Mouse (Mus musculus) limb, embryonic 13.5 days (tissue): ENCODE measurements around the gene Sod3. TPM values are rescaled to one million over a fixed set of nuclear protein-coding genes. Genes with fewer than 3 reads are reported as not detected.

Experiments
- ATAC-seq: fragments of 200-750 bp; cut with Nextera tagmentation; 2 replicates; pipeline ENCODE4 v1.8.0; 2017; ENCODE audit warnings: low read depth, moderate number of reproducible peaks, moderate TSS enrichment; ENCODE audit not compliant: low FRiP score
- H3K27ac ChIP-seq: fragments of 300-500 bp; sonication (generic); 2 replicates; pipeline ENCODE4 v1.5.1; 2015; ENCODE audit warnings: inconsistent platforms, mild to moderate bottlenecking, moderate library complexity
- H3K27me3 ChIP-seq: fragments of 300-500 bp; sonication (generic); 2 replicates; pipeline ENCODE4 v1.6.1; 2015; ENCODE audit warnings: mild to moderate bottlenecking, inconsistent platforms
- H3K36me3 ChIP-seq: fragments of 300-500 bp; sonication (generic); 2 replicates; pipeline ENCODE4 v1.6.1; 2015; ENCODE audit warnings: inconsistent platforms, mild to moderate bottlenecking, moderate library complexity
- H3K4me1 ChIP-seq: fragments of 300-500 bp; sonication (generic); 2 replicates; pipeline ENCODE4 v1.6.1; 2015; ENCODE audit warnings: inconsistent platforms
- H3K4me2 ChIP-seq: fragments of 300-500 bp; sonication (generic); replicated peaks from 2 replicates; pipeline ENCODE4 v1.6.1; 2015; ENCODE audit warnings: inconsistent platforms, mild to moderate bottlenecking, moderate library complexity
- H3K4me3 ChIP-seq: fragments of 300-500 bp; sonication (generic); 2 replicates; pipeline ENCODE4 v1.5.1; 2015; ENCODE audit warnings: moderate library complexity, mild to moderate bottlenecking, inconsistent platforms
- H3K9ac ChIP-seq: fragments of 300-500 bp; sonication (generic); 2 replicates; pipeline ENCODE4 v1.6.1; 2015; ENCODE audit warnings: mild to moderate bottlenecking, inconsistent platforms
- H3K9me3 ChIP-seq: fragments of 300-500 bp; sonication (generic); 2 replicates; pipeline ENCODE4 v1.6.1; 2016; ENCODE audit warnings: inconsistent platforms
- WGBS: fragments of 180-500 bp; shearing (Covaris S2); methylation state at CpG from one replicate; pipeline ENCODE4 v1.1.7; 2015; 5-methylcytosine and 5-hydroxymethylcytosine counted together
- polyA plus RNA-seq: library from polyadenylated mRNA; unstranded; fragments of >200 nt; fragmentation: Nextera tagmentation; extraction: Ambion mirVana; gene quantifications from 2 replicates; pipeline ENCODE4 v1.2.1, GENCODE M21; 2015

Gene Sod3
- polyA plus RNA-seq, result 0.20 and 0.28 TPM in 2 replicates

DNA sequence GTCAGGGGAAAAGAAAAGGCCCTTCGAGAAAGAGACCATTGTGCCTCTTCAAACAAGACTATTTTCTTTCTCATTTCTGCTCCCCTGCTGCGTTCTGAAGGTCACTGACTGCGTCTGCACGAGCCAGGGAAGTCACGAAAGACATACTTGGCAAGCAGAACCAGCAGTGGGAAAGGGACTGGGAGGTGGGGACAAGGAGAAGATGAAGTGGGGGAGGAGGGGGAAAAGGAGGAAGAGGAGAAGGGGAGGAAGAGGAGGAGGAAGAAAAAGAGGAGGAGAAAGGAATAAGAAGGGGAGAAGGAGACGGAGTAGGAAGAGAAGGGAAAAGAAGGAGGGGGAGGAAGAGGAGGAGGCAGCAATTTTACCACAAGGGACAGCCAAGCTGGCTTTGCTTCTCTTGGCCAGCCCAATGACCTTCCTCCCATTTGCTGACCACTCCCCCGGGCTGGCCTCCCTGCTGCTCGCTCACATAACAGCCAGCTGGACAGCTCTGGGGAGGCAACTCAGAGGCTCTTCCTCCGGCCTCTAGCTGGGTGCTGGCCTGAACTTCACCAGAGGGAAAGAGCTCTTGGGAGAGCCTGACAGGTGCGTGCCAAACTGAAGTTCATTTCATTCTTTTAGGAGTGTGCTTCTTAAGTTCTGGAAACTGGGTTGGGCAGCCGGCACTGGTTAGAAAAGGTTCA lies at the start of gene Sod3:
TSS of gene Sod3 (plus strand) at position 324 of the 683 bp plus-strand sequence.
- ATAC-seq, result no peak
- no peak within 1 kb of the TSS for H3K27ac ChIP-seq

DNA sequence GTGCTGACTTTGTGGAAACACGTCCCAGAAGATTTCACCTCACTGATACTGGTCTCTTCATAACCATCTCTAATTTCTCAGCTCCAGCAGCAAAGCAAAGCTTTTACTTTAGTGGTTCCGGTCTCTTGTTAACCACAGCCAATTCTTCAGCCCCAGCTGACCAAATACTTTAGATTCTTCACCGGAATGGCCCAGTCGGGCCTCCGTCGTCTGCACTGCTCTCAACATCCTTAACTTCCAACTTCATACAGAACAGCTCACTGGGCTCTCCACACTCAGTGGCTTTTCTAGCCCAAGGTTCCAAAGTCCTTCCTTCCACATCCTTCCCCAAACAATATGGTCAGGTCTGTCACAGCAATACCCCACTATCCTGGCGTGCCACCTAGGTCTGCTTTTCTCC lies 46.7 kb upstream of the Sod3 start:
- Histone ChIP-seq H3K4me2 (no peak overlapping the region), H3K27ac (no peak overlapping the region), H3K4me3 (no peak overlapping the region), H3K9me3 (no peaks in the 10 kb centered on the region), H3K9ac (no peak overlapping the region), H3K27me3 (no peaks in the 10 kb centered on the region), H3K4me1 (no peaks in the 10 kb centered on the region), H3K36me3 (no peaks in the 10 kb centered on the region)
- 89% methylated on average over 7 of the region's 7 CpGs for WGBS
- no peak for ATAC-seq

More for the DNA sequence above, at the start of gene Sod3:
- Histone ChIP-seq H3K4me3 (no peak within 1 kb of the TSS), H3K27me3 (peaks cover 51% of the 10 kb centered on the region), H3K9me3 (no peaks in the 10 kb centered on the region), H3K4me1 (peaks cover 6% of the 10 kb centered on the region; the same call in 1 of the 2 replicates), H3K9ac (no peak within 1 kb of the TSS), H3K36me3 (no peaks in the 10 kb centered on the region), H3K4me2 (no peak within 1 kb of the TSS)
- 28% methylated on average over 11 of the region's 11 CpGs for WGBS

DNA sequence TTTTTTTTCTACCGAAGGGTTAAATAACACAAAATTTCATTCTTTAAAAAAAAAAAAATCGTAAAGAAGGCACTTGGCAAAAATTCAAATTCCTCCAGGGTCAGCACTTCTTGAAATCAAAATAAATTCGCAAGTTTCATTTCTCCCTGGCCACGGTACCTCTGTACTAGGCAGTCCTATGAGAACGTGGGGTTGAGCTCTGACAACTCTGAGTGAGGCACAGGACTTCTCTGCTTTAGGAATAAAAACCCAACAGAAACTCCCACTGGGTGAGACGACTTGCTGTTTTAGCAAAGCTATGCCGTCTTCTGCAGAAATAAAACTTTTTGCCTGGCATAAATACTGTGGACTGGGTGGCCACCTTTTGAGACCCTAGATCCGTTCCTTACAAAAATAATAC lies 44.1 kb upstream of the Sod3 start:
- Histone ChIP-seq H3K9ac (no peak overlapping the region), H3K9me3 (no peaks in the 10 kb centered on the region), H3K27ac (no peak overlapping the region), H3K4me2 (no peak overlapping the region), H3K4me1 (no peaks in the 10 kb centered on the region), H3K36me3 (no peaks in the 10 kb centered on the region), H3K4me3 (no peak overlapping the region), H3K27me3 (no peaks in the 10 kb centered on the region)
- no peak for ATAC-seq
- WGBS, result 47% methylated on average over 8 of the region's 8 CpGs

DNA sequence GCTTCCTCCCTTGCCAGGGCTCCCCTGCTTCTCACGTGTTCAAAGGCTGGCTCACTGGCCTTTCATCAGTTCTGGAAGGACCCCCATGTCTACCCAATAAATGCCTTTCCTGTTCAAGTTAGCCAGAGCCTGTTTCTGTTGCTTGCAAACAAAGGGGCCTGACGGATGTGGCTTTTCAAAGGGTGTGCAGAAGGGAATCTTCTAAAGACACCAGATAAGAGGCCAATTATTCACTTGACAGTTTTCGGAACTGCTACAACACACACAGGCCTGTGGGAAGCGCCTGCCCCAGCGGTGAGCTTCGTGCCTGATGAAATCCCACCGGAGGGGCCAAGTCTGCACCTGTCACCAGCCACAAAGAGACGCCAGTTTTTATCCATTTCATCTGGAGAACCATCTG lies 31.5 kb upstream of the Sod3 start:
- no peak overlapping the region for H3K27ac ChIP-seq
- no peaks in the 10 kb centered on the region for H3K9me3 ChIP-seq
- H3K4me2 ChIP-seq, result no peak overlapping the region
- WGBS, result 27% methylated on average over 8 of the region's 8 CpGs
- H3K9ac ChIP-seq, result no peak overlapping the region
- no peak overlapping the region for H3K4me3 ChIP-seq
- 0 out of 2 replicates have a peak, but pooled peaks cover 3% of the 10 kb centered on the region for H3K4me1 ChIP-seq
- H3K36me3 ChIP-seq, result no peaks in the 10 kb centered on the region
- ATAC-seq, result no peak
- no peaks in the 10 kb centered on the region for H3K27me3 ChIP-seq

DNA sequence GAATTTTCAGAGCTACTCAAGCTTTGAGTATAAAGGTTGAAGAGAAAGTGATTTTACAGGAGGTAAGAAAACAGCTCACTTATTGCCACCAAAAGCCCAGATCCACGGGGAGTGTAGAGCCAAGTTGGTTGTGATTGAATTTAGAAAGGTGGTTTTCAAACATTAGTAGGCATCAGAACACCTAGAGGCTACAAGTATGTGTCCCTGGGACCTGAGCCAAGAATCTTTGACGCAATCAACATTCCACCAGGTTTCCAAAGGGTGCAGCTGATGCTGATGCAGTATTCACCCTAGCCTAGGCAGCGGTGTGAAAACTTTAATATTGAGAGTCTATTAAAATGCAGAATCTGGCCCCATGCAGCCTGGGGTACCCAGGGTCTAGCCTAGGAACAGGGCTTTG lies 28.0 kb upstream of the Sod3 start:
- no peak overlapping the region for H3K27ac ChIP-seq
- H3K4me3 ChIP-seq, result no peak overlapping the region
- H3K27me3 ChIP-seq, result no peaks in the 10 kb centered on the region
- H3K4me2 ChIP-seq, result no peak overlapping the region
- ATAC-seq, result no peak
- H3K4me1 ChIP-seq, result 0 out of 2 replicates have a peak, but pooled peaks cover 3% of the 10 kb centered on the region
- H3K9me3 ChIP-seq, result no peaks in the 10 kb centered on the region
- 67% methylated on average over 3 of the region's 3 CpGs for WGBS
- no peaks in the 10 kb centered on the region for H3K36me3 ChIP-seq
- H3K9ac ChIP-seq, result no peak overlapping the region

DNA sequence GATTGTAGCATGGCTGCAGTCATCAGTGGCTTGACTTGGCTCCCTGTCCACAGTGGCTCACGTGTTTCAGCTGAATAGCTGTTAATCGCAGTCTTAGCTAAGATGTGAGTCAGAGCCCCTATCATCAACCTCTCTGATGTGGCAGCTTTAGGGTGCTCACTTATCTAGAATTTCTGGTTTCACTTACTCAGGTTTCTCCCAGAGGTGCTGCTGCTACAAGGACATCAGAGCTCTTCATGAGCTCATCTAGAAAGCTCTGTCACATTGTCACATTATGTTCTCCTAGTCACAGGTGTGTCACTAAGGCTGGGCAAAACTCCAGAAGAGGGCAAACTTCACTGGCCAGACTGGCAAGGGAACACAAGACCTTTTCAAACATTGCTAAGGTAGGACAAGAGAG lies 24.5 kb upstream of the Sod3 start:
- Histone ChIP-seq H3K4me3 (no peak overlapping the region), H3K36me3 (no peaks in the 10 kb centered on the region), H3K4me1 (0 out of 2 replicates have a peak, but pooled peaks cover 3% of the 10 kb centered on the region), H3K9me3 (no peaks in the 10 kb centered on the region), H3K4me2 (no peak overlapping the region), H3K27me3 (no peaks in the 10 kb centered on the region), H3K9ac (no peak overlapping the region), H3K27ac (no peak overlapping the region)
- no peak for ATAC-seq
- WGBS, result 74% methylated on average over 2 of the region's 2 CpGs

DNA sequence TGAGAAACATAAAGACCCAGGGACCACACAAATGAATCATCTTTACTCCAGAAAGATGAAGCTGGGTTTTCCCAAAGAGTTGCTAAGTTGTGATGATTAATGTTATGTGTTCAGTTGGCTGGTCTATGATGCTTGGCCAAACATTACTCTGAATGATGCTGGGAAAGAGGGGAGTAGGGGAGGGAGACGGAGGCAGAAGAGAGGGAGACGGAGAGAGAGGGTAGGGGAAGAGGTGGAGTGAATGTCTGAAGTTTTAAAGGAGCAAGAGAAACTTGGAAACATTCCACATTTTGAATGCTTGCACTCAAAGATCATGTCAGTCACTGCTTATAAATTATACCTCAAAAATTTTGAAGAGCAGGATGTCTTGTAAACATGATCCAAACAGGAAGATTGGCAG lies 16.7 kb upstream of the Sod3 start:
- Histone ChIP-seq H3K4me1 (no peaks in the 10 kb centered on the region), H3K9ac (no peak overlapping the region), H3K4me2 (no peak overlapping the region), H3K27ac (no peak overlapping the region), H3K36me3 (no peaks in the 10 kb centered on the region), H3K9me3 (no peaks in the 10 kb centered on the region), H3K4me3 (no peak overlapping the region), H3K27me3 (peaks cover 8% of the 10 kb centered on the region)
- WGBS, result 63% methylated on average over 2 of the region's 2 CpGs
- ATAC-seq, result no peak

DNA sequence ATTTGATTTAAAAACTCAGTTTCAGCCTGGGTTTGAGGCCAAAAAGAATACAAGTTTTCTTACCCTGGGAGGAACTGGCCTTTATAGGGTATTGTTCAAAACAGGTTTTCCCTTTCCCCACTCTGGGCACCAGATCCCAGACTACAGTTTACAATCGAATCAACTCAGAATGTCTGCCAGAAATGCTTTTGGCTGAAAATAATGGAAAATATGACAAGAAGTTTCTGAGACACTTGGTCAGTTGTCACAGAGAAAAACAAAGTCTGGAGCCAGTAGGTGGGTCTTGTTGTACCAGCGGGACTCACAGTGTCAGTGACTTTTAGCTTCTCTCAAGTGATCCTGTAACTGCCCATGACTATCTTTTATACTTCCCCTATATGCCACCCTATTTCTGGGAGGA lies 13.1 kb upstream of the Sod3 start:
- Histone ChIP-seq H3K36me3 (no peaks in the 10 kb centered on the region), H3K4me3 (no peak overlapping the region), H3K4me1 (no peaks in the 10 kb centered on the region), H3K4me2 (no peak overlapping the region), H3K27me3 (peaks cover 29% of the 10 kb centered on the region), H3K9me3 (no peaks in the 10 kb centered on the region), H3K27ac (no peak overlapping the region), H3K9ac (no peak overlapping the region)
- 69% methylated on average over 2 of the region's 2 CpGs for whole genome bisulfite sequencing
- no peak for ATAC-seq

DNA sequence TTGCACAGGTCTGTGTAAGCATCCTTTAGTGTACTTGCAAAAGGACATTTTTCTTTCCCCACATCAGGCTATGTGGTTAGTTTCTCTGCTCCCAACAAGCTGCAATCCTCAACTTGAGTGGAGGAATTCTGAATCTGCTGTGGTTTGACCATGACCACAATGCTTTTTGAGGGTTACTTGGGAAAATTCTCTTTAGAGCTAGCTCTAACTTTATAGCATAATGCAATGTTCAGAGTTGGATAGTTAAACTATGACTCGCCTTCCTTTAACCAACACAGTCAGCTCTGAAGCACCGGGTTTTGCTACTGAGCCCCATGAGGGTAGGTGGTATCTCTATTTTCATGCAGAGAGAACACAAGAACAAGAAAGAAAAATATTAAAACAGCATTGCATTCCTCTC lies 12.0 kb upstream of the Sod3 start:
- Histone ChIP-seq H3K4me1 (peaks cover 1% of the 10 kb centered on the region), H3K27me3 (peaks cover 36% of the 10 kb centered on the region), H3K4me3 (no peak overlapping the region), H3K4me2 (no peak overlapping the region), H3K9ac (no peak overlapping the region), H3K27ac (no peak overlapping the region), H3K36me3 (no peaks in the 10 kb centered on the region), H3K9me3 (no peaks in the 10 kb centered on the region)
- 84% methylated on average over 2 of the region's 2 CpGs for WGBS
- no peak for ATAC-seq

DNA sequence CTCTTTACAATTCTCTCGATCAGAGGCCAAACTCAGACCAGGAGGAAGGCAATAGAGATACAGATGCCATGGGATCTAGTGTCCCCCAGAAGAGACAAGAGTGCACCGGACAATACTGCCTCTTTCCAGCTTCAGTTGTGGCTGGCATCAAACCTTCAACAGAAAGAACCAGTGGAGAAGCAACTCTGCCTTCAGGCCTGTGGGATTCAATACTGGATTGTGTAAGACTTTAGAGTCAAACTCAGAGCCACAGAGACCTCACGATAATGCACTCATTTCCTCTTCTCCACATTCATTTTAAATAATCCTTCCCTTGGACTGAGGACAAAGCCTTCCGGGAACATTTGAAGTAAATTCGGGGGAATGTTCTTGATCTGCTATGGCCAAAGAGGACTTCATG lies 10.9 kb upstream of the Sod3 start:
- Histone ChIP-seq H3K27ac (no peak overlapping the region), H3K4me3 (no peak overlapping the region), H3K9ac (no peak overlapping the region), H3K9me3 (no peaks in the 10 kb centered on the region), H3K4me1 (peaks cover 12% of the 10 kb centered on the region), H3K36me3 (no peaks in the 10 kb centered on the region), H3K27me3 (peaks cover 39% of the 10 kb centered on the region), H3K4me2 (no peak overlapping the region)
- 75% methylated on average over 5 of the region's 5 CpGs for WGBS
- no peak for ATAC-seq

DNA sequence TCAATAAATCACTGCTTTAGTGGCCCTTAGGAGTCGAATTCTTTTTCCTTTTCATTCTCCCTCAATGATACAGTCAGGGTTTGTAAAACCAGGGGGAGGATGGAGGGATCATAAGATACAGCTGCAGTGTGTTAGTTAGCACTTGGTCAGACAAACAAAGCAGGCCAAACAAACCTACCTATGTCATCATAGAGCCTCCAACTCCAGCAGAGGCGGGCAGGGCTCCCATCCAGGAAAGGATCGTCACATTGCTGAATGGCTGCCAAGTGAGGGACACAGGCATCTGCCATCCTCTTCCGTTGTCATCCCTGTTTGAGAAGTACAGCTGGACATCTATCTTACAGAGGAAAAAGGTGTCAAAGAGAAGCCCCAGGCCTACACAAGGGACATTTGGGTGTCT lies 9.2 kb upstream of the Sod3 start:
- 59% methylated on average over 4 of the region's 4 CpGs for WGBS
- Histone ChIP-seq H3K36me3 (no peaks in the 10 kb centered on the region), H3K4me1 (peaks cover 12% of the 10 kb centered on the region), H3K27ac (no peak overlapping the region), H3K27me3 (peaks cover 52% of the 10 kb centered on the region), H3K9me3 (no peaks in the 10 kb centered on the region), H3K9ac (no peak overlapping the region), H3K4me3 (no peak overlapping the region), H3K4me2 (no peak overlapping the region)
- no peak for ATAC-seq

DNA sequence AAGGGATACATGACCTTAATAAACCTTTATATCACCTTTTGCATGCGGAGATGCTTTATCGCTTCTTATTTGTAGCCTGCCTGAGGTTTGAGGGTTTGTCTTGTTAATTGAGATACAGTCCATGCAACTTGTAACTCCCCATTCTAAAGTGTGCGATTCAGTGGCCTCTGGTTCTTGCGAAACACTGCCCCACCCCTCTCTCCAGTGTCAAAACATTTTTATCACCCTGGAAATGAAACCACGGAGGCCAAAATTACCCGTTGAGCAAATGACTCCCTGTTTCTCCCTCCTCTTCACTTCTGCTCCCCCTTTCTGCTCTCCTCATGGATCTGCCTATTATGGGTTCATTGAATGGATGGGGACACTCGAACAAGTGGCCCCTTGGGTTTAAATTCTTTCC lies 8.0 kb upstream of the Sod3 start:
- peaks cover 62% of the 10 kb centered on the region for H3K27me3 ChIP-seq
- H3K27ac ChIP-seq, result no peak overlapping the region
- no peaks in the 10 kb centered on the region for H3K36me3 ChIP-seq
- no peak overlapping the region for H3K4me2 ChIP-seq
- H3K9ac ChIP-seq, result no peak overlapping the region
- H3K4me3 ChIP-seq, result no peak overlapping the region
- H3K4me1 ChIP-seq, result peaks cover 12% of the 10 kb centered on the region
- ATAC-seq, result no peak
- 73% methylated on average over 7 of the region's 7 CpGs for WGBS
- H3K9me3 ChIP-seq, result no peaks in the 10 kb centered on the region

DNA sequence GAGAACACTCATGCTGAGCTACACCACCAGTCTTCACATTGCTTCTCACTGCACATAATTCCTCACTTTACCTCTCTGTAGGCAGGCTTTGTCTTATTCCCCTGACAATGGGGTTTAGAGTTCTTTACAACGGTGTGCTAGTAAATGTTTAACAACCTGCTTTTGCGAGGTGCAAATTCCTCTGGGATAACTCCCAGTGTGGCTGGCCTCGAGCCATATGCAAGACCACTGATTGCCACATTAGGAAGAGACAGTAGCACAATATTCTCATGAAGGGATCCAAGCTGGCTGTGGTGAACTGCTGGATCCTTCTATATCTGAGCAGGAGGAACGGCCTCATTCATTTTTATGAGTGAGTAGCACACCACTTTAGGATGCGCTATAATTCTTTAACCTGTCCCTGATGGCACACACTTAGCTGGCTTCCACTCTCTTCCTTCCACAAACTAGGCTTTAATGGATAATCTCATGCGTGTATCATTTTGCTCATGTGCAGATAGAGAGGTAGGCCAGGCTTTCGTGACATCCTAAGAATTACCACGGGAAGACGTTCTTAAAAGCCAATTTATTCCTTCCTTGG lies 6.3 kb upstream of the Sod3 start:
- H3K4me1 ChIP-seq, result peaks cover 12% of the 10 kb centered on the region
- 46% methylated on average over 9 of the region's 9 CpGs for WGBS
- H3K4me2 ChIP-seq, result no peak overlapping the region
- H3K9ac ChIP-seq, result no peak overlapping the region
- H3K27ac ChIP-seq, result no peak overlapping the region
- H3K4me3 ChIP-seq, result no peak overlapping the region
- no peak for ATAC-seq
- no peaks in the 10 kb centered on the region for H3K9me3 ChIP-seq
- H3K36me3 ChIP-seq, result no peaks in the 10 kb centered on the region
- peaks cover 63% of the 10 kb centered on the region for H3K27me3 ChIP-seq
